Mouse (Mus musculus): ENCODE results near the gene Actn1.

The Actn1 gene

DNA sequence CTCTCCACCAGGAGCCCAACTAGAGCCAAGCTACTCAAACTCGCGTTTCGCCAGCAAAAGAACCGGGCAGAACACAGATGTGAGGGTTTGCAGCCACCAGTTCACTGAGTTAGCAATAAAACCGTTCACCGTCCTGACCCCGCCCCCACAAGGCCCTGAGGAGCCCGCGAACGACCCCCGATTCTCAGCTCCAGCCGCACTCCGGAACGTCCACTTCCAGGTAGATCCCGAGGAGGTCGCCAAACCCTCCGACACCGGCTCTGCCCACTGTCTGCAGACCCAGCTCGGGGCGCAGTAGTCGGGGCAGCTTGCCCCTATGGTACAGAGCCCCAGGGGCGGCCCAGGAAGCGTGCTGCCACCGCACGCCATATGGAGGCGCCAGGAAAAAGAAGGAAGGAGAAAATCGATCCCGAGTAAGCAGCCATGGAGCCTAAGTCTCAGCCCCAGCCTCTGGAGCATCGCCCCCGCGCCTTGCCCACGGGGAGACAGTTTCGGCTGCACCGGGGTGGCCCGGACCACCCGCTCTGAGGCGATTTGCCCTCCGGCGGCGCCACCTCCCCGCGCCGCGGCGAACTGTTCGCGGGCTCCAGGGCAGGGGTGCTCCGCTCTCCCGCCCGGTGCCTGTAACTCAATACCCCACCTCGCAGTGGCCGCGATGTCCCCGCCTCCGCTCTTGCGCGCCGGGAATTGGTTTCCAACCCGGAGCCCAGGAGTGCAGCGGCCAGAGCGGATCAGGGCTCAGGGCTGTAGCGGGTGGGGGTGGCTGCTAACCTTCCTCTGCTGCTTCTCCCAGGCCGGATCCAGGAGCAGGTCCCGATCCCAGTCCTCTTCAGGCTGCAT is 735 bp downstream of the Actn1 start:
- in situ Hi-C loops (cut with MboI, MseI), result loop anchor here (5.0 kb wide), 1 partner anchor 73 kb away; no protein-coding TSS in a partner anchor

- in situ Hi-C loops (cut with MboI, MseI), result loop anchor here (5.0 kb wide), 1 partner anchor 74 kb away; no protein-coding TSS in a partner anchor
Measured at GRCm38 (mm10) chr12:80258520-80259215, 1.5 kb downstream of the Actn1 start.

DNA sequence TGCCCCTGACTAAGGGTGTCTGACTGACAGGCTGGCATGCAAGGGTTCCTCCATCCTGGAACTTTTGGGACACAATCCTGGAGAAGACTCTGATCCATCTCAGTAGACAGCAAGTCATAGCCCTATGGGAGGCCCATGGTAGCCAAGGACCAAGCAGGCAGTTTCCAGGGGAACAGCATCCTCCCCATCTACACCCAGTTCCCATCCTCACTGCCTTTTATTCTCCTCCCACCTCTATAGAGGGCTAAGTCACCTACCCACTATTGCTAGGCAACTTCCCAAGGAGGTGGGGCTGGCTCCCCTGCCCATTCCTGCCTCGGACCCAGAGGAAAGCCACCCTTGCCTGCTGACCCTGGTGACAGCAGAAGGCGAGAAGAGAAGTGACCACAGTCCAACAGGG is 8.2 kb downstream of the Actn1 start:
- in situ Hi-C loops (cut with MboI, MseI), result no loop called here

- in situ Hi-C loops (cut with MboI, MseI), result no loop called here
Measured at GRCm38 (mm10) chr12:80251554-80251953, 8.6 kb downstream of the Actn1 start.

DNA sequence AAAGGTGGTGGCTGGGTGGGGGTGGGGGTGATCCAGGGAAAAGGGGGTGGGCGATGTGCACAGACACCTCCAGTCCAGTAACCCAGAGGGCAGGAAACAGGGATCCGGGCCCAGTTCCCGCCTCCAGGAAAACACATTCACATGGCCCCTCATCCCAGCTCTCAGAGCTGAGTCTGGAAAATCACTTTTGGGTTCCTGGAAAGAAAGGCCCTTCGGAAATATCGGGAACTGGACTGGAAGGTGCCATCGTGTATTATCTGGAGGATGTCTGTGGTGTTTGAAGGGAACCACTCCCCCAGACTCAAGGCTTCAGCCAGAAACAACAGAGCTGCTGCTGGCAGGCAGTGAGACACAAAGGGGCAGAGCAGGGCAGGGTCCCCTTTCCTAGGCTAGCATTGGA is 10.6 kb downstream of the Actn1 start:
- in situ Hi-C loops (cut with MboI, MseI), result no loop called here

DNA sequence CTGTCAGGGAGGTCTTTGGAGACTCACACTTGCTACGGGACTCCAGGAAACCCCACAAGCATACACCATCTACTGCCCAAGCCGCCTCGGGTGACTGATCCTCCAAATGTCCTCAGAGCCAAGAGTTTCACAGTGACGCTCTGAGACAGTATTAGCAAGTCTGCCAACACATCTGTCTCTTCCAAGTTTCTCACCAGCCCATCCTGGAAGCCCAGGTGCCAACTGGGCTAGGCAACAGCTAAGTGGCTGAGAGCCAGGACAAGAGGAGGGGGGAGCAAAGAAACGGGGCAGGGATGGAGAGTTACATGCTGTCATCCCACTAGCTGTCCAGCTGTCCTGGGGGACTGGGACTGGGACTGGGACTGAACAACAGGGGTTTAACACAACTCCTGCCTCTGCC is 13.1 kb downstream of the Actn1 start:
- in situ Hi-C loops (cut with MboI, MseI), result no loop called here

GRCm38 (mm10) chr12:80246505-80246904 is 13.7 kb downstream of the Actn1 start:
- in situ Hi-C loops (cut with MboI, MseI), result no loop called here

DNA sequence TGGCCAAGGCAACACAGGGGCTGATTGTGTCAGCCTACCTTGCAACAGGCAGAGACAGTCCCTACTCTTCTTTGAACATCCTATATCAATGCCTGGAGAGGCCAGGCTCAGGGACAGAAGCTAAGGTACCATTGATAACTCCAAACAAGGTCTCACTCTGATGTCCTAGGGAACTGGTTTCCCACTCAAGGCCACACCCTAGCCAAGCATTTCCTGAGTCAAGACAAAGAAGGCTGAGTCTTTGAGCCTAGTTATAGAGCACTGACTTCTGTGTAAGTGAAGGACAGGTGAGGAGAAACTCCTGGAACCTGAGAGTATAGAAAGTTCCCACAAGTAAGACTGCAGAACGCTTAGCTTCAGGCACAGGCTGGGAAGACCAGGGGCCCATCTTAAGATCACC is 15.4 kb downstream of the Actn1 start:
- in situ Hi-C loops (cut with MboI, MseI), result no loop called here

DNA sequence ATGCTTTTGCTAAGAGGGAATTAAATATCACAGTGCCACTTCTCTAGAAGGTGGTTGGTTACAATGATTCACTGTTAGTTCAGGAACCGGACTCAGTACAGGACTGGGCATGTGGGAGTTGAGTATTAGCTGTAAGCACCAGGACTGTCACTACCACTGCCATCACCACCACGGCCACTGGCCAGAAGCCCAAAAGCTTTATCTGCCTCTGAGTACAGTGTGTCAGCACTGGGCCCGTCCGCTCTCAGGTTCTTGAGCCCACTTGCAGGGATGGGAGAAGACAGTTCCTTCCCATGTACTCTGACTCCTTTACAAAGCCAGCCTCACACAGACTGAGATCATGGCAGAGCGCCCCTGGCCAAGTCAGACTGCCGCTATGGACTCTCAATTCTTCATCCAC is 16.0 kb downstream of the Actn1 start:
- in situ Hi-C loops (cut with MboI, MseI), result no loop called here

GRCm38 (mm10) chr12:80243335-80243734 is 16.8 kb downstream of the Actn1 start:
- in situ Hi-C loops (cut with MboI, MseI), result no loop called here

DNA sequence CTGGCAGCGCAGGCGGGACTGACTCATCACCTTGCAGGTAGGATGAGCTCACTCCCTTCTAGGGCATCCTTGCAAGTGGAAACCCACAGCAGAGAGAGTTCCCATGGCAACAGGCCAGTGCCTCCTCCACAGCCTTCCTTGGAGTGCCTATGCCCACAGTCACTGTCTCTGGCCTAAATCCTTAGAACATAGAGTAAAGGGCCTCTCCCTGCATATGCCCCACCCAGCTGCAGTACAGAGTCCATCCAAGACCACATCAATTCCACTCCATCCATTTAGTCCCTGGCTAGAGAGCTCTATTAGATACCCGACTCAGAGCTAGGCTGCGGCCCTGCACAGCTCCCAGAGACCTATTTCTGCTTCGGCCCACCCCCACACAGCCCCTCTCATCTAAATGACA is 20.7 kb downstream of the Actn1 start:
- in situ Hi-C loops (cut with MboI, MseI), result no loop called here

DNA sequence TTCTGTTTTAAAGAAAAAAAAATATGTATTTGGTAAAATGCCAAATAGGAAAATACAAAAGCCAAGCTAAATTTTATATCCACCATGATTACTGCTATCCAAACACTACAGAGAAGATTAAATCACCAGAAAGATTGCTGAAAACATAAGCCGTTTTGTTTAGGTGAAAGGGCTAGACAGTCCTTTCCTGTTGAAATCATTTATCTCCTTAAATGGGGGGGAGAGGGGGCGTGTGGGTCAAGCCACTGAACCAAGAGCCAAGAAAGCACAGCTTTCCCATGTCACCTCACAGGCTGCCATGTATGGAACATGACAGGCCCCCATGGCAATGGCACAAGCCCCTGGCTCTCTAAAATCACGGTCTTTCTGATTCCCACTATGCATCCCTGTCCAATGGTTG is 21.6 kb downstream of the Actn1 start:
- in situ Hi-C loops (cut with MboI, MseI), result no loop called here

DNA sequence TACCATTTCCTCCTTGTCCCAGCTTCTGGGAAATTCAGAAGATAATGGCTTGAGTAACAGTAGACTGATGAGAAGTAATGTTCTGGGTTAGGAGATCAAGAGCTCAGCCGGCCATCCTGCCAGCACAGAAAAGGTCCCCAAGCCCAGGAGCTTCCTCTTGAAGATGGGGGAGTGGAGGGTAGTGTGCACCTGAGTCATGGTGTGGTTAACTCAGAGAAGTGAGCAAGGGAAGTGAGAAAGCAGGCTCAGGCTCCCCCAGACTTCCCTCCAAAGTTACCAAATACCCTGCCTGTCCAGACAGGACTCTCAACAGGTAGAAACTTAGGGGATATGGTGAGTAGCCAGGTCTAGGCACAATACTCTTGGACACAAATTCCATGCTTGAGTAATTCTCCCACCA is 24.9 kb downstream of the Actn1 start:
- in situ Hi-C loops (cut with MboI, MseI), result no loop called here

- in situ Hi-C loops (cut with MboI, MseI), result no loop called here
Measured at GRCm38 (mm10) chr12:80234226-80234625, 25.9 kb downstream of the Actn1 start.

DNA sequence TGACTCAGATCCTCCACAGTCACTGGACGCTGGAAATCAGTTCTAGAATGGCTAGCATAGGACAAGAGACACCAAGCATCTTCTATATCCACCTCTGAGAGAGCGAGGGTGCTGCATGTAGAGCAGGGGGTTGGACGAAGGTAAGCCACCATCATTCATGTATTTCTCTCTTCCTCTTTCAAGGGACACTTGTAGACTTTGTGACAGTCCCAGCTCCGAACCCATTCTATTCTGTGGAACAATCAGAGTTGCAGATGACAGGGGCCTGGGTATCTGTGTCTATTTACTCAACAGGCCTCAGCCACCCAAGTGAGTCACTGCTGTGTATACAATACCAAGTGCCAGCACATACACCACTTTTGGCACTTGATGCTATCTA is 27.3 kb downstream of the Actn1 start:
- in situ Hi-C loops (cut with MboI, MseI), result no loop called here

DNA sequence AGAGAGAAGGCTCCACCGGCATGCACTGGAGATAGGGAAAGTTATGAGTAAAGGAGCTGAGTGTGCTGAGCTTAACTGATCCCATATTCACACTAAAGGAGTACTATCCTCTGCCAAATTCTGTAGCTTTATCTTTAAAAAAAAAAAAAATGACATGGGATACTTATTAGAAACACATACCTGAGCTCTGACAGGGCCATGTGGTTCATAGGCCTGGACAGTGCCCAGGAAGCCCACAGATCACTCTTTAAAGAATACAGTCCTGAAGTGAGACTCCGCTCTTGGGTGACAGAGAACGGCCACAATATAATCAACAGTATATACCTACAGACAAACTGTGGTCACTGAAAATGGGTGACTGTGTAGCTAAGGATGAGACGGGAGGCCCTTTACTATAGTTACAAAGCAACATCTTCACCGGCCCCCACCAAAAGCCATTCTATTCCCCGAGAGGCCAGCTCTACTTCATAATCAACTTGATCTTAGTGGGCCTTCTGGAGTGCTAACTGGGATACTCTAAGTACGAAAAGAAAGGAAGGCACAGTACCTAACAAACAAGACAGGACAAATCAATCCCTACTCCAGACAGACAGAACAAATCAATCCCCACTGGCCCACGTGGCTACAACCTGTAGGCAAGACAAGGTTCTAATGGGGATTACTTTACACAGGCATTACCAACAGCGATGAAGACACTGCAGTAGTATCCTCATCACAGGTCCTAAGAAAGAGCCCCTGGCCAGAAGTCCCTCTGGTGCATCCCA is 27.9 kb downstream of the Actn1 start:
- in situ Hi-C loops (cut with MboI, MseI), result no loop called here

DNA sequence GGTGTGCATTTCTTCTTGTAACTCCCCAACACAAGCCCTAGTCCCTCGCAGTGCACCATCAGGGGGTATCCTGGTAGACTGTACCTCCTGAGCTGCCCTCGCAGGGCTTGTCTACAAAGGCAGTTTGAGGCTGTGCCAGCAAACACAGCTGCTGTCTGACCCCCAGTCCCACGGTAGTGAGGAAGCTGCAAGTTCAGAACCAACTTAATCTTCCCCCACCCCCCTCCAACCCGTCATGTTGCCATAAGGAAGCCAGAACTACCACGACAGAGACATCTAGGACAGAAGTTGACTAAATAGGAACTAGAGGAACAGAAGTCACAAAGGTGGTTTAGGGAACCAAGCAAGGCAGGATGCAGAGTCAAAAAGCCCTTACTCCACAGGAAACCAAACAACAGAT is 28.9 kb downstream of the Actn1 start:
- in situ Hi-C loops (cut with MboI, MseI), result no loop called here

- in situ Hi-C loops (cut with MboI, MseI), result no loop called here
Measured at GRCm38 (mm10) chr12:80230854-80231253, 29.3 kb downstream of the Actn1 start.

GRCm38 (mm10) chr12:80230111-80230700 is 30.0 kb downstream of the Actn1 start:
- in situ Hi-C loops (cut with MboI, MseI), result no loop called here

- in situ Hi-C loops (cut with MboI, MseI), result no loop called here
Measured at GRCm38 (mm10) chr12:80229010-80229800, 31.0 kb downstream of the Actn1 start.

GRCm38 (mm10) chr12:80228356-80228755 is 31.8 kb downstream of the Actn1 start:
- in situ Hi-C loops (cut with MboI, MseI), result no loop called here
